Comparison of ENCODE assay signal across 17 mouse cellular contexts in the genomic region with DNA sequence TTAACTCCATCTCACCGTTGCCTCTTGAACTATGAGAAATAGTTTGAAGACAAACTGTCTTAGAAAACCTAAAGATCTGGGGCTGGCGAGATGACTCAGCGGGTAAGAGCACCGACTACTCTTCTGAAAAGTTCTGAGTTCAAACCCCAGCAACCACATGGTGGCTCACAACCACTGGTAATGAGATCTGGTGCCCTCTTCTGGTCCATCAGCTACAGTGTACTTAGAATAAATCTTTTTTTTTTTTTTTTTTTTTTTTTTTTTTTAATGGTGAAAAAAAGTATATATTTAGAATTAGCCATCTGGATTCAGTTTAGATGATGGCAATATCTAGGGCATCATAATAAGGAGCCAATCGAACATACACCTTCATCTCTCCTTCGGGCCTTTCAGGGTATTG.
"Had no signal": no experiment of that assay in that cellular context is flagged by ENCODE, and none has a peak within 500 bp of the region (broad histone marks: within the 10 kb centered on the region; RNA-seq: fewer than 3 reads in every experiment).

No protein-coding gene starts in this region.

- ATAC-seq: liver, postnatal 0 days; midbrain, embryonic 16.5 days had no signal

- DNase-seq: kidney, adult 18-20 months; kidney, postnatal 10 days; kidney, postnatal 4 days; layer of hippocampus, postnatal 36 days; liver; liver, embryonic 13.5 days; liver, postnatal 0 days; lung, postnatal 14 days; right cerebral cortex, adult 18-20 months; thymus, adult 2 months; thymus, postnatal 25 days had no signal

- H3K4me2 ChIP-seq: limb, embryonic 12.5 days; liver, embryonic 13.5 days; lung, embryonic 15.5 days; midbrain, embryonic 11.5 days had no signal

- H3K27ac ChIP-seq: limb, embryonic 12.5 days; liver, embryonic 13.5 days; lung, embryonic 15.5 days; macrophage had no signal

- H3K4me3 ChIP-seq: limb, embryonic 12.5 days; liver, embryonic 13.5 days; lung, embryonic 15.5 days; megakaryocyte, embryonic 14.5 days had no signal

- H3K9me3 ChIP-seq: limb, embryonic 12.5 days; liver, embryonic 13.5 days; lung, embryonic 15.5 days; megakaryocyte, embryonic 14.5 days had no signal

- H3K27me3 ChIP-seq: limb, embryonic 12.5 days; liver, embryonic 13.5 days; lung, embryonic 15.5 days; megakaryocyte, embryonic 14.5 days had no signal

- H3K4me1 ChIP-seq: limb, embryonic 12.5 days; liver, embryonic 13.5 days; lung, embryonic 15.5 days; megakaryocyte, embryonic 14.5 days had no signal

- H3K9ac ChIP-seq: limb, embryonic 12.5 days; liver, embryonic 13.5 days; liver, postnatal 0 days; lung, embryonic 15.5 days had no signal

- H3K36me3 ChIP-seq: limb, embryonic 12.5 days; liver, embryonic 13.5 days; lung, embryonic 15.5 days had no signal
